Mouse (Mus musculus) neutrophil, adult 65 days (primary cell): Measurements from ENCODE around the gene Myd88. TPM values are rescaled to one million over a fixed set of nuclear protein-coding genes. Genes with fewer than 3 reads are reported as not detected.

Experiments used
- total RNA-seq: library from RNA; stranded (reverse); gene quantifications from 2 replicates; pipeline ENCODE4 v1.2.4, GENCODE M21; 2023

Gene Myd88
- 99.5 and 123 TPM in 2 replicates for total RNA-seq

GRCm38 (mm10) chr9:119340909-119341816 lies at the start of gene Myd88:
Myd88 (minus strand) TSS chr9:119341411.

DNA sequence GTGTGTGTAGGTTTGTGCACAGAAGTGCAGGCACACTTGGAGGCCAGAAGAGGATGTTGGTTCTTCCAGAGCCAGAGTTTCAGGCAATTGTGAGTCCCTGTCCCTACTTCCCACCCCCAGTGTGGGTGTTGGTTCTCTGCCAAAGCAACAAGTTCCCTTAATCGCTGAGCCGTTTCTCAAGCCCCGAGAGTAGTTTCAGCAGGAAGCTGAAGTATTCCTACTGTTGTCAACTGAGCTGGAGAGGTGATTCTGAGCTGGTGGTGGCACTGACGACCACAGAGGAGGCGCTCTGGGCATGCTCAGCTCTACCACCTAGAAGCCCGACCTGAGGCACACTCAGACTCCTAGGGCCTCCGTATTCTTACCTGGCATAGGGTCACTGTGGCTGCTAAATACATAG lies 24.1 kb upstream of the Myd88 start, which contains the start of gene Slc22a14:
Gene Slc22a14 (minus strand): TSS at position 270 of the 400 bp plus-strand sequence.

DNA sequence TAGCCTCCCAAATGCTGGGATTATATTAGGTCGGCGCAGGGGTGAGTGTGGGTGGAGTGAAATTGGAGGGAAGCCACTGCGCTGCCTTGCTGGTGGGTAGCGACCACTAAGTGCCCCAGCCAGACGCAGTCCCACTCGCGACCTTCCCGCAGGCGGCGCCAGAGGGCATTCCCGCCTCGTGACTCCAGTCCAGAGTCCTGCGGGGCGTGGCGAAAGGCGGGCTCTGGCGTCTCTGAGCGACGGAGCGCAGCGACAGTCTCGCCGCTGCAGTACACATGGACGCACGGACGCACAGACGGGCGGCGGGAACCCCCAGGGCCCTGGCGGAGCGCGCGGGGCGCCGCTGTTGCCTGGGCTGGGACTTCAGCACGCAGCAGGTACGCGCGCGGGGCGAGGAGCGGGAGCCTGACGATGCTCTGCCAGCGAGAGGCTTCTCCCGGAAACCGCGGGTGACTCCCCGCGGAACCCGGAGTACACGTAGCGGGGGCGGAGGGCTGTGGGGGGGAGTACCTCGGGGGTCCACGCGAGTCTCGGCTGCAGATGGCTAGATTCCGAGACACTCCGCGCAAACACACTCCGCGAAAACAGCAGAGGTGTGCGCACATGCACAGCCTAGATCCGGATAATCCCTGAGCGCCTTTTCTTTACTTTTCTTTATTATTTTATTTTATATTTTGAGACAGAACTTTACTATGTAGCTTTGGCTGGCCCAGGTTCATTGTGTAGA lies 16.3 kb upstream of the Myd88 start, which contains the start of gene Xylb:
Gene Xylb (plus strand): TSS at position 51 of the 727 bp plus-strand sequence.

GRCm38 (mm10) chr9:119339558-119340211 lies 1.5 kb downstream of the Myd88 start, which contains the start of gene Acaa1a:
Acaa1a (plus strand) TSS chr9:119339676.

DNA sequence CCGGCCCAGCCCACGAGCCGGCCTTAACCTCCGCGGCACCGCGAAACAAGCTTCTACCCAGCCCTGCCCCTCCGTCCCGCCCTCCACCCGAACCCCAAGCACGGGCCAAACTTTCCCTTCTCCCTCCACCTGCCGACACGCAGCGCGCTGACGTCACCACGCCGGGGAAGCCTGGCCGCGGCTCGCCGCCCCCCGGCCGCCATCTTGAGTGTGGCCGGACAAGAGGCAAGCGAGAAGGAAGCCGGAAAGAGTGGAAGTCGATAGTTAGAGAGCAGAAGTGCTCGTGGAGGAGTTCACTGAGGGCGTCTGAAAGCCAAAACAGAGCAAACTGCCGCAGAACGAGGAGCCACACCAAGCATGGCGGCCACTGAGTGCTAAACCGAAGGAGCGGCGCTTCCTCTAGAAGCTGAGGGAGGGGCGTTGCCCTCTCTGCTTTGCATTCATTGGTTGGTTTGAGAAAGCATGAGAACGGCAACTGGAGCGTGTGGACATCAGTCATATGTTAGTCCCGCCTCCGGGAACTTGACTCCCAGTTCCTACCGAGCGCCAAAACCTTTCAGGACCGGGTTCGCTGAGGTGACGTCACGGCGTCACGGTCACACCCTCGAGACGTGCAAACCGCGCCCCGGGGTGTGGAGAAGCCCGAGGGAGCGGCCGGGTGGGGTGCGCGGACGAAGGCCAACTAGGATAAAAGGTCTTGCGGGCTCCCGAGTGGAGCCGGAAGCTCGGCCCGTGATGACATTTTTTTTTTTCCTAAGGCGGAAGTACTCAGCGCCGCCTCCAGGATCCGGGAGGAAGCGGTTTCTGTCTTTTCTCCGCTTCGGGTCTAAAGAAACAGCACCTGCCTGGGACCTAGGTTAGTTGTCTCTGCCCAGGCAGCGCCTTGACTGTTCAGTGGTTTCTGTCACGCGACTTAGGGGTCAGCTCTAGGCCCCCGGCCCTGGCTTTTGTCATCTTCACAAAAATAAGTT lies 18.6 kb downstream of the Myd88 start, which contains the start of gene Oxsr1:
Gene Oxsr1 (minus strand): TSS at position 139 of the 971 bp plus-strand sequence.

Other genes with a start within 250 kb of the Myd88 start
- 0.73 and 1.2 TPM in 2 replicates for gene Plcd1, start 247.9 kb downstream of the Myd88 start, total RNA-seq
- gene Dlec1, start 238.9 kb downstream of the Myd88 start, total RNA-seq = 0.43 TPM in 1 of 2 replicates, not detected in the other
- 0.68 and 0.85 TPM in 2 replicates for gene Acaa1b, start 184.3 kb downstream of the Myd88 start, total RNA-seq
- gene Gm47289, start 182.2 kb downstream of the Myd88 start, total RNA-seq = not detected in 2 replicates
- gene Slc22a13, start 132.3 kb downstream of the Myd88 start, total RNA-seq = not detected in 2 replicates
- gene Oxsr1, start 19.0 kb downstream of the Myd88 start, total RNA-seq = 21.8 and 27.9 TPM in 2 replicates
- 43.2 and 61.0 TPM in 2 replicates for gene Acaa1a, start 1.7 kb downstream of the Myd88 start, total RNA-seq
- gene Xylb, start 16.0 kb upstream of the Myd88 start, total RNA-seq = 0.98 and 1.1 TPM in 2 replicates
- not detected in 2 replicates for gene Slc22a14, start 24.1 kb upstream of the Myd88 start, total RNA-seq
- gene Acvr2b, start 60.7 kb upstream of the Myd88 start, total RNA-seq = 0.86 and 1.1 TPM in 2 replicates
- 1.3 and 2.9 TPM in 2 replicates for gene Exog, start 103.5 kb upstream of the Myd88 start, total RNA-seq
- not detected in 2 replicates for gene Scn5a, start 237.6 kb upstream of the Myd88 start, total RNA-seq